Mouse (Mus musculus): ENCODE measurements around the gene Shc2.

GRCm38 (mm10) chr10:79680606-79681495 lies 43.1 kb upstream of the Shc2 start:
- TF ChIP-seq CTCF (IDR thresholded peaks at IDR 0.05) (no peak), EP300 (IDR thresholded peaks at IDR 0.05) (no peak)
